Comparison of ENCODE assay signal across 8 mouse cellular contexts in genomic region chr2:146621167-146621566, GRCm38 (mm10).
DNase-seq lines count a peak whose midpoint lies in the region; ATAC-seq and TF ChIP-seq lines count a peak whose summit lies in the region.

No protein-coding gene starts in this region.

- TF ChIP-seq EP300 in liver, postnatal 0 days (IDR thresholded peaks at IDR 0.05; ENCODE audit: low read depth) = no peak

- ATAC-seq in forebrain, embryonic 11.5 days (replicated peaks; ENCODE audit: low FRiP score) = peak; percentile 61
- no peak for ATAC-seq in liver, postnatal 0 days
- ATAC-seq in neural tube, embryonic 14.5 days (ENCODE audit: low read depth) = peak; percentile 74

- H3K4me1 ChIP-seq in forebrain, embryonic 11.5 days (replicated peaks; ENCODE audit: control insufficient read depth, insufficient read depth, low read length) = no peaks in the 10 kb centered on the region
- H3K4me1 ChIP-seq in liver, postnatal 0 days (ENCODE audit: insufficient read depth) = no peaks in the 10 kb centered on the region
- H3K4me1 ChIP-seq in neural tube, embryonic 14.5 days (ENCODE audit: control insufficient read depth, insufficient read depth, low read length) = no peaks in the 10 kb centered on the region

- no peak overlapping the region for H3K9ac ChIP-seq in forebrain, embryonic 11.5 days (ENCODE audit: low read length)
- H3K9ac ChIP-seq in liver, postnatal 0 days (replicated peaks) = no peak overlapping the region
- no peak overlapping the region for H3K9ac ChIP-seq in neural tube, embryonic 14.5 days (replicated peaks; ENCODE audit: low read depth, low read length)

- peak; percentile 67 for TF ChIP-seq CTCF in liver, postnatal 0 days (IDR thresholded peaks at IDR 0.05; ENCODE audit: low read depth)

- H3K9me3 ChIP-seq in forebrain, embryonic 11.5 days (ENCODE audit: control insufficient read depth, low read length) = no peaks in the 10 kb centered on the region
- no peaks in the 10 kb centered on the region for H3K9me3 ChIP-seq in liver, postnatal 0 days (ENCODE audit: low read length)
- H3K9me3 ChIP-seq in neural tube, embryonic 14.5 days (ENCODE audit: control insufficient read depth, low read length) = no peaks in the 10 kb centered on the region

- DNase-seq in layer of hippocampus, adult 11-12 months (ENCODE audit: low spot score) = peak; percentile 49
- no peak for DNase-seq in layer of hippocampus, adult 9-10 months (ENCODE audit: low spot score)
- DNase-seq in adrenal gland, postnatal 14 days = peak; percentile 50
- peak; percentile 73 for DNase-seq in forebrain, embryonic 11.5 days (ENCODE audit: low spot score)
- DNase-seq in kidney, adult 9 months = peak; percentile 42
- peak; percentile 46 for DNase-seq in liver, postnatal 0 days
- no peak for DNase-seq in urinary bladder, adult 18-20 months (ENCODE audit: low spot score in 2 of 2)

- no peak overlapping the region for H3K27ac ChIP-seq in forebrain, embryonic 11.5 days (ENCODE audit: low read depth, low read length)
- H3K27ac ChIP-seq in liver, postnatal 0 days (ENCODE audit: low read depth) = no peak overlapping the region
- no peak overlapping the region for H3K27ac ChIP-seq in neural tube, embryonic 14.5 days (ENCODE audit: low read depth, low read length)

- 12% methylated on average over 5 of the region's 5 CpGs for WGBS in forebrain, embryonic 11.5 days
- WGBS in liver, postnatal 0 days (ENCODE audit: insufficient replicate concordance) = 22% methylated on average over 5 of the region's 5 CpGs
- 6% methylated on average over 5 of the region's 5 CpGs for WGBS in neural tube, embryonic 14.5 days

- no peak overlapping the region for H3K4me3 ChIP-seq in forebrain, embryonic 11.5 days (ENCODE audit: low read depth, low read length)
- no peak overlapping the region for H3K4me3 ChIP-seq in liver, postnatal 0 days (ENCODE audit: low read depth, low read length)
- no peak overlapping the region for H3K4me3 ChIP-seq in neural tube, embryonic 14.5 days (ENCODE audit: low read depth, low read length)

- no peaks in the 10 kb centered on the region for H3K36me3 ChIP-seq in forebrain, embryonic 11.5 days (ENCODE audit: control insufficient read depth, insufficient read depth, low read length)
- no peaks in the 10 kb centered on the region for H3K36me3 ChIP-seq in liver, postnatal 0 days (replicated peaks; ENCODE audit: insufficient read depth, low read length)
- H3K36me3 ChIP-seq in neural tube, embryonic 14.5 days (ENCODE audit: control insufficient read depth, insufficient read depth, low read length) = no peaks in the 10 kb centered on the region

- no peak overlapping the region for H3K4me2 ChIP-seq in forebrain, embryonic 11.5 days (ENCODE audit: low read depth, low read length, severe bottlenecking)
- H3K4me2 ChIP-seq in liver, postnatal 0 days (ENCODE audit: low read depth, low read length) = no peak overlapping the region
- H3K4me2 ChIP-seq in neural tube, embryonic 14.5 days (ENCODE audit: low read depth, low read length) = no peak overlapping the region

- 0 out of 2 replicates have a peak, but pooled peaks cover 2% of the 10 kb centered on the region for H3K27me3 ChIP-seq in forebrain, embryonic 11.5 days (ENCODE audit: control insufficient read depth, insufficient read depth, low read length)
- no peaks in the 10 kb centered on the region; the same call in 1 of the 2 replicates for H3K27me3 ChIP-seq in liver, postnatal 0 days (ENCODE audit: insufficient read depth, low read length)
- H3K27me3 ChIP-seq in neural tube, embryonic 14.5 days (ENCODE audit: control insufficient read depth, insufficient read depth, low read length) = 0 out of 2 replicates have a peak, but pooled peaks cover 3% of the 10 kb centered on the region

Comparison
In these comparisons a context has a peak if more than half of its experiments do, and no peak if none do; other contexts are left out.
1. DNase-seq: peak in layer of hippocampus, adult 11-12 months (single experiment), adrenal gland, postnatal 14 days (single experiment), forebrain, embryonic 11.5 days (single experiment), kidney, adult 9 months (single experiment) and liver, postnatal 0 days (single experiment); none in layer of hippocampus, adult 9-10 months (single experiment) and urinary bladder, adult 18-20 months (0 of 2).